Mouse (Mus musculus) limb, embryonic 12.5 days (tissue): ENCODE measurements around the gene Ccl1. TPM values are rescaled to one million over a fixed set of nuclear protein-coding genes. Genes with fewer than 3 reads are reported as not detected.

Experiments used
- polyA plus RNA-seq: library from polyadenylated mRNA; unstranded; fragments of >200 nt; fragmentation: Nextera tagmentation; extraction: Ambion mirVana; gene quantifications from 2 replicates; pipeline ENCODE4 v1.2.1, GENCODE M21; 2016

Gene Ccl1
- polyA plus RNA-seq, 1 experiment from 2014 or later, result not detected

Other genes with a start within 250 kb of the Ccl1 start
- gene Ccl11, start 247.9 kb downstream of the Ccl1 start, polyA plus RNA-seq, result 0.19 TPM in 1 of 2 replicates, not detected in the other
- 0.87 and 1.9 TPM in 2 replicates for gene Ccl12, start 203.8 kb downstream of the Ccl1 start, polyA plus RNA-seq
- not detected in 2 replicates for gene Ccl8, start 190.5 kb downstream of the Ccl1 start, polyA plus RNA-seq
- gene Tmem132e, start 83.2 kb upstream of the Ccl1 start, polyA plus RNA-seq, result 0.70 and 0.76 TPM in 2 replicates